Mouse (Mus musculus): ENCODE results near the gene Gm10097.

Gm10097 gene

DNA sequence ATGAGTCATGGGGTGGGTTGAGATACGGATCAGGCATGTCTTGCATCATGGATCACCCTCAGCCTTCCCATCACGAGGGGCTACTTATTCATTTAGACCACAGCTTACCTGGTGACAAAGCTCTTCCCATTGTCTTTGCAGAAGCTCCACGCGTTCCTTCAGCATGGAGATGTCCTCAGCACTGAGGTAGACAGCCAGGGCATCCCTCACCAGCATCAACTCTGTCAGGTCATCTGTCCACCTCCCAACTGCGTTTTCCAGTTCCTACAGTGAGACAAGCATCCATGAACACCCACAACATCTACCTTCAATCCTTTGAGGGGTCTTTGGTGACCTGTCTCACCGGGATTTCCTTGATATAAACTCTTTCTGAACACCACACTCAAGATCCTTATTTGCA, 14.7 kb downstream of the Gm10097 start:
- DNase-seq (ENCODE audit: inconsistent age in 2 of 2, low spot score in 1 of 2): no peak

DNA sequence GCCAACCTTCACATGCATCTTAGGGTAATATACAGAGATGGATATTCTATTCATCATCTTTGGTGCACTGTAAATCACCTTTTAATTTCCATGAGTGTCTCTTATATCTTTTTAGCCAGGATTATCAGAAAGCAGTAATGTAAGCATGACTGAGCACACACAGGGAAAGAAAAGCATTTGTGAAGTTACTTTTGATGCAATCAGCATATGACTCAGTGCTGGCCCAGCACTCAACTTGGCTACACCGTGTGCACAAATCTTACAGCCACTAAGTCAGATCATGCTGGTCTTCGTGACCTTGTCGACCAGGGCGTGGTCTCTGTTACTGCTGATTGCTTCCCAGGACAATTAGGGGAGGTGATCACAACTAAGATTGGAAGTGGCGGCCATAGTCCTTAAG, 16.8 kb downstream of the Gm10097 start:
- DNase-seq (ENCODE audit: inconsistent age in 2 of 2, low spot score in 1 of 2): peak; percentile 13 to 57

DNA sequence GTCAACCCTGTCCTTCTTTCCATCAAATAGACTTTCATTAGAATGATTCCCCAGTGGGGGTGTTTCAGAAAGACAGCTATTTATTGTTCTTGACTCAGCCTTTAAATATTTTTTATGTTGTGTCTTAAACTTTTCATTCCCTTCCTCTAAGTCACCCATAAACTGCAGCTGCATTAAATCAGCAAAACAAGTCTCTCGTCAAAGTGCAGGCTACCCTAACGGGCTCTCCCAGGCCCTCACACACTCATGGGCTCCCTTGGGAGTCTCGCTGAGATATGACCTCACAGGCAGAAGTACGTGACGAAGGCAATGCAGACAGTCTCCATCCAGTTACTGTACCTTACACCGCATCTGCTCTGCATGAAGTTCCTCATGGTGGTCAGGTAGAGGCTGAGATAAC, 17.3 kb downstream of the Gm10097 start:
- no peak for DNase-seq (ENCODE audit: inconsistent age in 2 of 2, low spot score in 1 of 2)

DNA sequence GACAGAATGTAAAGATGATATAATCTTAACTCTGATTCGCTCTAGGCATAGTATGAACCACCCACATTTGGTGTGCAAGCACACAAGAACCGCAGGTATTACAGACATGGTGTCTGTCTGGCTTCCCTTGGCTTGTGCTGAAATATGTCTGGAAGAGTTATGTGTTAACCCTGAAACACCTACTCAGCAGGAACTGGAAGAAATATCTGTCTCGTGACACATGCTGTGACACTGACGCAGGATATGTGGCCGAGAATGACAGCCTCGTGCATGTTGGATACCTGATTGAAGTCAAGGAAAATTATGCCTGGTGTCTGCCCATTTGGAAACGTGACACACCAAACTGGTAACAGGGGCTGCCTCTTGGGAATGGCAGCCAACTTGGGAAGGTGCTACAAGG, 18.3 kb downstream of the Gm10097 start:
- DNase-seq (ENCODE audit: inconsistent age in 2 of 2, low spot score in 1 of 2): no peak

DNA sequence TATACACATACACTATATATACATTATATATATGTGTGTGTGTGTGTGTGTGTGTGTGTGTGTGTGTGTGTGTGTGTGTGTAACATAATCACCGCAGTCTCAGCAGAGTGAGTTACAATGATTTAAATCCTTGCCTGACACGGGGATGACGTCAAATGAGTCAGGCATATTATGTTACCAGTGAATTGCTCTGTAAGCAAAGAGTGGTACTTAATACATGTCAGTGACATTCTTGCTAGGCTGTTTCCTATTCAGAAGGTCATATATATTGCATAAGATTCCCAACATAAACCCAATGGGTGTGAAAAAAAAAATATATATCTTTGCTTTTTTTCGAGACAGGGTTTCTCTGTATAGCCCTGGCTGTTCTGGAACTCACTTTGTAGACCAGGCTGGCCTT, 20.1 kb downstream of the Gm10097 start:
- DNase-seq (ENCODE audit: inconsistent age in 2 of 2, low spot score in 1 of 2): no peak

- DNase-seq (ENCODE audit: inconsistent age in 2 of 2, low spot score in 1 of 2): peak; percentile 12 to 41
Observed at GRCm38 (mm10) chr10:5096996-5097753, 28.2 kb downstream of the Gm10097 start.

GRCm38 (mm10) chr10:5097754-5098137, 28.8 kb downstream of the Gm10097 start:
- no peak for DNase-seq (ENCODE audit: inconsistent age in 2 of 2, low spot score in 1 of 2)

- DNase-seq (ENCODE audit: inconsistent age in 2 of 2, low spot score in 1 of 2): no peak
Observed at GRCm38 (mm10) chr10:5110773-5111172, 41.8 kb downstream of the Gm10097 start.

DNA sequence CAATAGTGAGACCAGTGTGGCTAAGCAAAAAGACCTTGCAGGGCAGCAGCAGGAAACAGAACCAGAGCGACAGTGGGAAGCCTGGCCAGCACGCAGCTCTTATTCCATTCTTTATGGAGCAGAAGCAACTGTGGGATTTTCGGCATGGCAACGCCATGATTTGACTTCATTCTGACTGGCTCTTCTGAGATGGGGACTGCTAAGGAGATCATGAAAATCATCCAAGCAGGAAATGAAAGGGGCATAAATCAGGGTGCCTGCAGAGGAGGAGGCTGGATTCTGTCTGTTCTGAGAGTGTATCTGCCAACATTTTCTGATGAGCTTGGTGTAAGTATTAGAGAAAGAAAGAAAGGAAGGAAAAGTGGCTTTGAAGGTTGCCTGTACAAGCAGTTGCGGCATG, 47.2 kb downstream of the Gm10097 start:
- no peak for DNase-seq (ENCODE audit: inconsistent age in 2 of 2, low spot score in 1 of 2)

DNA sequence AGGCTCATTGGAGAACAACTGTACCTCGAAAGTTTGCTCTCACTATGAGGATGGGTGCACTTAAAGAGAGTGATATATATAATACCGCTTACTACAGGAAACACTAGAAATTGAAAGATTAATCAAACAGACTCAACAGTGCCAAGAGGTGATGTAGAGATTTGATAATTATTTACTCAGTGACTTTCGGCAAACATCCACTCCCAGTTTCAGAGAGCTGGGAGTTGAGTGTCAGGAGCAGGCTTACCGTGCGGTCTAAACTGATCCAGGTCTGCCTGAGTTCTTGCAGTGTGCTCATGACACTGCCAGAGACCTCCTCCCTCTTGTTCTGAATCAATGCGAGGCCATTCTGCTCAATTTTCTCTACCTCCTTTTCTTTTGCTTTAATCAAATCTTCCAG, 47.7 kb downstream of the Gm10097 start:
- no peak for DNase-seq (ENCODE audit: inconsistent age in 2 of 2, low spot score in 1 of 2)

Measured in adrenal gland, adult (tissue).